Comparison of ENCODE assay signal across 8 mouse cellular contexts in the genomic region with DNA sequence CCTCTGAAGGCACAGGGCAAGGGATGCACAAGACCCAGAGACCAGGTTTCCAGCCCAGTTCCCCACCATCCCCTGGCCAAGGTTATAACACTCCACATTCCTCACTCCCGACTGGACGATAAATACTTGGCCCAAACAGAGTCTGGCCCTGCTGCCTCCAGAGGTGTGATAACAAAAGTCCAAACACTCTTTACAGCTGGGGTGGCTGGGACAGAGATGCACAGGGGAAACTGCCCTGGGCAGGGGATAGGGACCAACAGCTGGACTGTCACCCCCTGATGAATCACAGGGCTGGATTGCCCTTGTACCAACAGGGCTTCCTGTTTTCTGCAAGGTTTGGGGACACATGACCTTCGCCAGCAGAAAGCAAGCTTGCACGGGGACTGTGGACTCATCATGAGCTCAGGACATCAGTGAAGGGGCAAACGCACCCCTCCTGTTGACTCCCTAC.
DNase-seq lines count a peak whose midpoint lies in the region; ATAC-seq and TF ChIP-seq lines count a peak whose summit lies in the region.

No protein-coding gene starts in this region.

- H3K4me3 ChIP-seq in layer of hippocampus, adult 2 months, result no peak overlapping the region
- H3K4me3 ChIP-seq in limb, embryonic 15.5 days, result no peak overlapping the region
- no peak overlapping the region for H3K4me3 ChIP-seq in small intestine, adult 2 months (ENCODE audit: low read depth, low read length)

- no peak overlapping the region for H3K9ac ChIP-seq in limb, embryonic 15.5 days

- TF ChIP-seq CTCF in layer of hippocampus, adult 2 months (conservative IDR thresholded peaks at IDR 0.05), result no peak
- no peak for TF ChIP-seq CTCF in small intestine, adult 2 months (IDR thresholded peaks at IDR 0.05; ENCODE audit: extremely low read depth, insufficient read length, insufficient replicate concordance, low read depth, low read length)

- H3K27me3 ChIP-seq in limb, embryonic 15.5 days, result no peaks in the 10 kb centered on the region
- H3K27me3 ChIP-seq in small intestine, adult 2 months (ENCODE audit: control insufficient read depth, insufficient read depth, low read length), result no peaks in the 10 kb centered on the region

- H3K4me2 ChIP-seq in limb, embryonic 15.5 days, result no peak overlapping the region

- intact Hi-C loops in left cerebral cortex, postnatal 4 days (cut with DNase I), result loop anchor here (10.0 kb wide), 1 partner anchor 76 kb away; no protein-coding TSS in a partner anchor

- ATAC-seq in limb, embryonic 15.5 days (ENCODE audit: insufficient number of reproducible peaks, low FRiP score, low TSS enrichment, low read depth), result no peak

- TF ChIP-seq POLR2A in small intestine, adult 2 months (IDR thresholded peaks at IDR 0.05; ENCODE audit: low read depth, low read length), result no peak

- no peak for DNase-seq in layer of hippocampus, adult 2 months (ENCODE audit: low spot score in 2 of 2)
- no peak for DNase-seq in layer of hippocampus, postnatal 25 days (ENCODE audit: extremely low spot score in 1 of 2, low spot score in 1 of 2)
- peak; percentile 78 to 80 for DNase-seq in heart, adult 18-20 months
- no peak for DNase-seq in thymus, adult 18-20 months
- no peak for DNase-seq in frontal cortex, adult 2 months (ENCODE audit: extremely low spot score in 1 of 2, low spot score in 1 of 2)
- no peak for DNase-seq in left cerebral cortex, postnatal 4 days

- peaks cover 34% of the 10 kb centered on the region for H3K36me3 ChIP-seq in limb, embryonic 15.5 days
- no peaks in the 10 kb centered on the region for H3K36me3 ChIP-seq in small intestine, adult 2 months (ENCODE audit: control insufficient read depth, insufficient read depth, low read length)

- H3K27ac ChIP-seq in layer of hippocampus, adult 2 months, result peak overlapping the region; percentile 76
- H3K27ac ChIP-seq in limb, embryonic 15.5 days, result peak overlapping the region; percentile 80
- peak overlapping the region; percentile 54 for H3K27ac ChIP-seq in small intestine, adult 2 months (ENCODE audit: insufficient read depth, low read depth, low read length)

- H3K4me1 ChIP-seq in limb, embryonic 15.5 days, result peaks cover 66% of the 10 kb centered on the region
- peaks cover 12% of the 10 kb centered on the region; the same call in 1 of the 2 replicates for H3K4me1 ChIP-seq in small intestine, adult 2 months (ENCODE audit: control insufficient read depth, insufficient read depth, insufficient read length, low read length)

- WGBS in limb, embryonic 15.5 days, result 53% methylated on average over 5 of the region's 5 CpGs
- WGBS in small intestine, adult 2 months, result 50% methylated on average over 5 of the region's 5 CpGs

- no peaks in the 10 kb centered on the region for H3K9me3 ChIP-seq in limb, embryonic 15.5 days

Comparison
In these comparisons a context has a peak if more than half of its experiments do, and no peak if none do; other contexts are left out.
1. DNase-seq: peak in heart, adult 18-20 months (2 of 2); none in layer of hippocampus, adult 2 months (0 of 2), layer of hippocampus, postnatal 25 days (0 of 2), thymus, adult 18-20 months (0 of 2), frontal cortex, adult 2 months (0 of 2) and left cerebral cortex, postnatal 4 days (single experiment).
2. Peak in every context shown above with its lines, with median percentiles within 50 percentile points of each other: H3K27ac ChIP-seq.